Mouse (Mus musculus) lung, adult 2 months (tissue): ENCODE data around the gene Spg21. TPM values are rescaled to one million over a fixed set of nuclear protein-coding genes. Genes with fewer than 3 reads are reported as not detected.

ENCODE experiments used
- DNase-seq: peaks from one replicate; pipeline ENCODE4 v3.0.0; 2022
- H3K4me1 ChIP-seq: fragments of 200-500 bp; 2 replicates; pipeline ENCODE4 v1.6.1; 2011; ENCODE audit warnings: low read length; ENCODE audit not compliant: control insufficient read depth, insufficient read depth
- H3K4me3 ChIP-seq: fragments of 200-500 bp; replicated peaks from 2 replicates; pipeline ENCODE3; 2011; ENCODE audit warnings: low read depth, mild to moderate bottlenecking, control low read depth, low read length; ENCODE audit errors: extremely low read depth
- CTCF ChIP-seq: fragments of 200-500 bp; IDR thresholded peaks from 2 replicates; pipeline ENCODE4 v1.5.1; 2011; ENCODE audit warnings: mild to moderate bottlenecking, low read length, control low read depth; ENCODE audit not compliant: insufficient read depth
- POLR2A ChIP-seq: fragments of 200-500 bp; IDR thresholded peaks from 2 replicates; pipeline ENCODE4 v1.6.1; 2011; ENCODE audit warnings: low read depth, mild to moderate bottlenecking, control low read depth, low read length, borderline replicate concordance; ENCODE audit errors: extremely low read depth
- WGBS: fragments of 180-500 bp; shearing (Covaris S2); methylation state at CpG from one replicate; pipeline ENCODE4 v1.1.7; 2018; 5-methylcytosine and 5-hydroxymethylcytosine counted together
- polyA plus RNA-seq: library from polyadenylated mRNA; depleted of rRNA; stranded (reverse); fragments of >200 nt; gene quantifications from 2 replicates; pipeline ENCODE4 v1.2.3, GENCODE M21; 2012

Gene Spg21
- polyA plus RNA-seq, 1 experiment, result 27.8 TPM

- 86% methylated on average over 2 of the region's 2 CpGs for WGBS
- DNase-seq, result no peak
- TF ChIP-seq CTCF (no peak), POLR2A (no peak)
- Histone ChIP-seq H3K4me3 (no peak overlapping the region), H3K4me1 (peaks cover 6% of the 10 kb centered on the region)
Measured at GRCm38 (mm10) chr9:65465241-65465640, 4.5 kb downstream of the Spg21 start.

- Histone ChIP-seq H3K4me3 (no peak overlapping the region), H3K4me1 (no peaks in the 10 kb centered on the region; the same call in 1 of the 2 replicates)
- no peak for DNase-seq
- TF ChIP-seq CTCF (no peak), POLR2A (no peak)
- 40% methylated on average over 11 of the region's 11 CpGs for WGBS
Measured at GRCm38 (mm10) chr9:65467686-65468085, 6.9 kb downstream of the Spg21 start.

DNA sequence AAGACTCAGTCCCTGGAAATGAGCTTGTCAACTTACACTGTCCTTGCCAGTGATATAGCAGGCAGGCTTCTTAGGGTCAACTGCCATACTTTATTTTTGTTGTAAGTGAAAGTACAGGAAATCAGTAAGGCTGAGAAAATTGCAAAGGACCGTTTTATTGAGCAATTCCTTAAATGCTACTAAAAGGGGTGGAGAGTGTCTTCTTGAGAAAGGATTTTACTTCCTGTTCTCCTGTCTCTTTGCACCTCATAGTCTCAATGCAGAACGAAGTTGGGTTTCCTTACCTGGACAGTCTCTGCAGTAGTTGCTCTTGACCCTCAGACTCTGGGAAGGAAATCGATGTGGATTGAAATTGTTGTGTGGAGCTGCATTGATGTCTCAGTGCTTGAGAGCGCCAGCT is 12.0 kb downstream of the Spg21 start:
- WGBS, result 75% methylated on average over 4 of the region's 4 CpGs
- no peak for TF ChIP-seq POLR2A
- no peak for TF ChIP-seq CTCF
- DNase-seq, result no peak
- Histone ChIP-seq H3K4me1 (no peaks in the 10 kb centered on the region), H3K4me3 (no peak overlapping the region)

- Histone ChIP-seq H3K4me1 (no peaks in the 10 kb centered on the region), H3K4me3 (no peak overlapping the region)
- TF ChIP-seq CTCF (no peak), POLR2A (no peak)
- 87% methylated on average over 8 of the region's 8 CpGs for WGBS
- DNase-seq, result no peak
Measured at GRCm38 (mm10) chr9:65479158-65479557, 18.4 kb downstream of the Spg21 start.

GRCm38 (mm10) chr9:65480071-65480470 is 19.3 kb downstream of the Spg21 start:
- TF ChIP-seq CTCF (no peak), POLR2A (no peak)
- H3K4me1 ChIP-seq, result no peaks in the 10 kb centered on the region
- no peak for DNase-seq
- 84% methylated on average over 5 of the region's 5 CpGs for WGBS
- no peak overlapping the region for H3K4me3 ChIP-seq

GRCm38 (mm10) chr9:65491476-65491875 is 30.7 kb downstream of the Spg21 start:
- TF ChIP-seq POLR2A (no peak), CTCF (no peak)
- no peaks in the 10 kb centered on the region for H3K4me1 ChIP-seq
- 91% methylated on average over 3 of the region's 3 CpGs for WGBS
- DNase-seq, result no peak
- no peak overlapping the region for H3K4me3 ChIP-seq

DNA sequence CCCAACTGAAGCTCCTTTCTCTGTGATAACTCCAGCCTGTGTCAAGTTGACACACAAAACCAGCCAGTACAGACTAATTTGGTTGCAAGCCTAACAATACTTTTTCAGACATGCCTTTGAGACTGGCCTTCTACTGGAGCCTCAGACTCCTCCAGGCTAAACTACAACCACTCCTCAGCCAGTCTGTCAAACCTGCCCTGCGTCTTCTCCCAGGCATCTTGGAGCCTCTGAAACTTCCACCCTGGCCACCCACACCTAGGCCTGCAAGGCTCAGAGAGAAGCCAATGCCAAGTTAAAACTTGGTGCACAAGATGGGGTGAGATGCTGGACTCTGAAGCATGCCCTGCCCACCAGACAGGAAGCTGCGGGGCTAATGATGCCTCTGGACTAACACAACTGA is 31.6 kb downstream of the Spg21 start:
- H3K4me1 ChIP-seq, result no peaks in the 10 kb centered on the region
- TF ChIP-seq POLR2A (no peak), CTCF (no peak)
- no peak for DNase-seq
- H3K4me3 ChIP-seq, result no peak overlapping the region
- WGBS, result 78% methylated on average over 2 of the region's 2 CpGs

- no peak for TF ChIP-seq CTCF
- no peak for TF ChIP-seq POLR2A
- 85% methylated on average over 4 of the region's 4 CpGs for WGBS
- Histone ChIP-seq H3K4me3 (no peak overlapping the region), H3K4me1 (no peaks in the 10 kb centered on the region)
- no peak for DNase-seq
Measured at GRCm38 (mm10) chr9:65492851-65493250, 32.1 kb downstream of the Spg21 start.

- DNase-seq, result no peak
- 37% methylated on average over 8 of the region's 8 CpGs for WGBS
- TF ChIP-seq POLR2A (no peak), CTCF (peak; percentile 13; the same call in 1 of the 2 replicates)
- Histone ChIP-seq H3K4me1 (no peaks in the 10 kb centered on the region), H3K4me3 (no peak overlapping the region)
Measured at GRCm38 (mm10) chr9:65502146-65502545, 41.4 kb downstream of the Spg21 start.

- Histone ChIP-seq H3K4me3 (no peak overlapping the region), H3K4me1 (no peaks in the 10 kb centered on the region)
- no peak for DNase-seq
- TF ChIP-seq POLR2A (no peak), CTCF (no peak)
- 55% methylated on average over 21 of the region's 21 CpGs for WGBS
Measured at GRCm38 (mm10) chr9:65502721-65503505, 42.2 kb downstream of the Spg21 start.
